Mouse (Mus musculus) retina, adult 2 months (tissue): ENCODE data around the gene Zfp454.
A peak's percentile ranks its signal among the peaks of the same experiment; 100 is the strongest.

ENCODE experiments used
- DNase-seq: peaks from one replicate; pipeline ENCODE4 v3.0.0-alpha.2; 2012; ENCODE audit warnings: low read depth, low spot score

Gene Zfp454

DNA sequence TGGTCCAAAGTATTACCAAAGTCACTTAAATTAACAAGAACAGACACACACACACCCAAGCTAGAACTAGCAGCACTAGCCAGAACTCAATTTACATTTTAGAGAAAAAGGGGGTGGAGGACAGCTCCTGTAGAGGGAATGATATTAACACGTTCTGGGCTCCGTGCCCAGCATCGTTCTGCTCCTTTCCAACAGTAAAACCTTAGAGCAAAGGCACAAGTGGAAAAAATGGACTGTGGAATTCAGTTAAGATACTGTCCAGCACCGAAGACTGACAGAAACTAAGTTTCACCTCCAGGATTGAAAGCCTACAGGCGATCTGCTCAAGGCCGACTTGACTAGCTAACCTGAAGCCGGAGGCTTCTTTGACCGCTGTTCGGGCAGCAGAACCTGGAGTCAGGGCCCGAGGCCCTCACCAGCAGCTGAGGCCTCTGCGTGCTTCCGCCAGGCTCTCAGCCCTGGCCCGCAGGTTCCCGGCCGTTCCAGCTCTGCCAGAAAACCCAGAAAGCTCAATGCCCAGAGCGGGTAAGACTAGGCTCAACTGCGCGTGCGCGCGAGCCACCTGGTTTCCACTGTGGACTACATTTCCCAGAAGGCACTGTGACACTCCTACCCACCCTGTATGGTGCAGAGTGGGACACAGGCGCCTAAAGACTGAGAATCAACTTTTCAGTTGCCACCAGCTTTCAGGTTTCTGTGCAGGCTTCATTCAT is 46.3 kb downstream of the Zfp454 start, which contains the start of gene Zfp879:
TSS of gene Zfp879 (minus strand) at position 530 of the 713 bp plus-strand sequence.
- DNase-seq, result peak; percentile 87

DNA sequence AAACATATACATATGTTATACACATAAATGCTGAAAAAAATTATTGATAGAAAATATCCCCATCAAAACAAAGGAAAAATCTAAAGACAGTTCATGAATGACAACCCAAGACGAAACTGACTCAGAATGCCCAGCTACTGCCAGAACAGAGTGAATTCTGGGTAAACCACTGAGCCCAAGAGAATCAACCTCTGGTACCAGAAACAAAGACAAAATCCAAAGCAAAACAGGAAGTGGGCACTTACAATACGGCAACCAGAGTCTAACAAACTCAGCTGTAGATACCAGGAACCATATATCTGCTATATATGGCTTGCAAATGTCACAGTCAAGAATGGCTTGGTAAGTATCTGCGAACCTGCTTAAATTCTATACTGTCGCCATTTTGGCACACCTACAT is 51.7 kb downstream of the Zfp454 start:
- DNase-seq, result no peak

DNA sequence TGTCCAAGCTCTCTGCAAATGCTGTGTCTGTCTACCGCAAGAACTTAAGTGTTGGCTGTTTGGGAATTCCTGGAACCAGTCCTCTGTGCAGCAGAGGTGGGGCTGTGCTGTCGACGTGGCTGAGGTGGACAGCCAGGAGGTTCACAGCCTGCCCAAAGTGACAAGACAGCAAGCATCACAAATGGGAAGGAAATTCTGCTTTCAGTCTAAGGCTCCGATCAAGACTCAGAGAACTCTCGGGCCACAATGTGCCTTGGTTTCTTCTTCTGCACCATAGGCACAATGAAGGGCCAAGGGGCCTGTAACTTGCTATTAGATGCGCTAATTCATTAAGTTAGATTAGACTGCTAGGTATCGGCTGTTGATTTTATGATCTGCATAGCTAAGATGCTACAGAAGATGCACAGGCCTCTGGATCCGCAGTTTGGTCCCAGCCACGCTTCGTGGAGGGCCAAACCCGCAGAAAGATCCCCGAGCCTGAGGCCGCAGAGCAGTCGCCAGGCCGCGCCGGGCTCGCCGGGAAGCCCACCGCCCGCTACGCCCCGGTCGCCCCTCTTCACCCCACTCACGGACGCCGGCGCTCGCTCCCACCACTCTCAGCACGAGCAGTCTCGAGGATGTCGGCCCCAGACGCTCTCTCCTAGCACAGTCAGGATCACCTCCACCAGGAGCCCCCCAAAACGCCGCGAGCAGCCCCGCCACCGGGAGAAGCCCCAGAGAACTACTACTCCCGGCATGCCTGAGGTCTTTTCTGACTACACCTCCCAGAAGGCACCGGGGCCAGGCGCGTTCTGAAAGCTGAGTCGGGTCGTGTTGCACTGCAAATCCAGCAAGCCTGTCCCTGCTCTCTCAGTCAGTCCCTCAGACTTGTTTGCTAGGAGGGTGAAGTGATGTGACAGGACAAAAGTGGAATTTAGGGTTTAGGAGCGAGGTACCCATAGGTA is 60.2 kb downstream of the Zfp454 start, which contains the start of gene Zfp354c:
TSS of gene Zfp354c (minus strand) at position 715 of the 944 bp plus-strand sequence.
- peak; percentile 77 for DNase-seq

DNA sequence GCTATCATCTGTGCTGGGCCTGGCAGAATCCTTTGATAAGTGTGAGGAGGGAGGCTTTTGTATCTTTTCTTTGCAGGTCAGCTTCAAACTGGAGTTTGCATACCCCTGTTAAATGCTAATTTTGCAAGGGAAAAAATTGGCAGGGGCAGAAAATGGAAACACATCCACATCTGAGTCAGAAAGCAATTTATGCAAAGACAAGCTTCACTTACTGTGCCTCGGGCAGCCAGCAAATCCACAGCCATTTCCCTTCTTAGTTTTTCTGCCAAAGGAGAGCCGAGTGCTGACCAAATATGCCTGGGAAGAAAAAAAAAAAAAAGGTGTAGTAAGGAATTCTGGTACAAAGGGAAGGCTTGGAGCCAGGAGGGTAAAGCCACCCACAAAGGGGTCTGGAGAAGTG is 61.2 kb downstream of the Zfp454 start:
- DNase-seq, result no peak
